Mouse (Mus musculus) monocyte, adult 59 days (primary cell): ENCODE data around the gene Prr32. TPM values are rescaled to one million over a fixed set of nuclear protein-coding genes. Genes with fewer than 3 reads are reported as not detected.

Source experiments
- total RNA-seq, 2 experiments: library from RNA; stranded (reverse); gene quantifications; one replicate each; pipeline ENCODE4 v1.2.4; 2023

Gene Prr32
- total RNA-seq, result not detected

DNA sequence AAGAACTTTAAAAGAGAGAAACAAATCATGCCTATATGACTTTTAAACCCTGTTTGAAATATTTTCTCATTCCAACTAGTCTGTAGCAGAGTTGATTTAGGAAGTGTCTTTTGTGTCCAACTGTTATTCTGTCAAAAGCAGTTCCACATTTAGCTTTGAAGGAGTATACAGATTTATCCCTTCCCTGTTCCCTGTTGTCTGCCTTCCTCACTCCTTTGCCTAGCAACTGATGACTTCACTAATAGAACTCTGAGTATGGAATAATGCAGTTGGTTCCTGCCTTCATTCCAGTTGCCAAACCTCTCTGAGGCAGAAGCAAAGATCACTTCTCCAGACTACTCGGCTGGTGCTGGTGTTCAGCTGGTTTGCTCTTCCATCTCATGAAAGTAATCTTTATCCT, at the start of gene Prr32:
Prr32 (plus strand) TSS at position 301 of the 400 bp plus-strand sequence.

